Mouse (Mus musculus): ENCODE measurements around the gene Slc4a4. TPM values are rescaled to one million over a fixed set of nuclear protein-coding genes. Genes with fewer than 3 reads are reported as not detected.

Gene Slc4a4
- total RNA-seq, 2 experiments from 2014 or later: 11.3 to 11.7 TPM

Other genes with a start within 250 kb of the Slc4a4 start
- gene Grsf1, start 210.6 kb upstream of the Slc4a4 start, total RNA-seq (2021): 100 to 1,000 TPM; 111 to 113 TPM
- gene Mob1b, start 166.0 kb upstream of the Slc4a4 start, total RNA-seq (2021): 10 to 100 TPM; 32.1 to 33.3 TPM
- gene Dck, start 121.8 kb upstream of the Slc4a4 start, total RNA-seq (2021): 1 to 10 TPM; 4.5 to 5.9 TPM

Data from gastrocnemius, postnatal 10 days (tissue).